Mouse (Mus musculus): ENCODE results near the gene Ssr2. TPM values are rescaled to one million over a fixed set of nuclear protein-coding genes. Genes with fewer than 3 reads are reported as not detected.

The Ssr2 gene
- polyA plus RNA-seq, 1 experiment from 2014 or later: 157 TPM

- Histone ChIP-seq H3K36me3 (no peaks in the 10 kb centered on the region), H3K4me2 (peak overlapping the region; percentile 87), H3K27ac (replicated peaks) (peak overlapping the region; percentile 96), H3K4me1 (peaks cover 54% of the 10 kb centered on the region), H3K9me3 (replicated peaks) (no peaks in the 10 kb centered on the region), H3K4me3 (replicated peaks) (peak overlapping the region; percentile 86), H3K9ac (replicated peaks) (peak overlapping the region; percentile 95), H3K27me3 (replicated peaks) (no peaks in the 10 kb centered on the region)
- 0% methylated on average over 5 of the region's 6 CpGs for WGBS
- ATAC-seq (ENCODE audit: low FRiP score): peak; percentile 51
These were observed 47.3 kb downstream of the Ssr2 start for GRCm38 (mm10) chr3:88622941-88623345.

GRCm38 (mm10) chr3:88623346-88624135, 47.9 kb downstream of the Ssr2 start:
- Histone ChIP-seq H3K9me3 (replicated peaks) (no peaks in the 10 kb centered on the region), H3K4me2 (peak overlapping the region; percentile 87), H3K36me3 (no peaks in the 10 kb centered on the region), H3K4me1 (peaks cover 60% of the 10 kb centered on the region), H3K4me3 (replicated peaks) (peak overlapping the region; percentile 86), H3K27ac (replicated peaks) (peak overlapping the region; percentile 96), H3K27me3 (replicated peaks) (no peaks in the 10 kb centered on the region), H3K9ac (replicated peaks) (peak overlapping the region; percentile 95)
- peak; percentile 21; the same call in 1 of the 2 replicates for ATAC-seq (ENCODE audit: low FRiP score)
- WGBS: 1% methylated on average over 14 of the region's 15 CpGs

- Histone ChIP-seq H3K9me3 (replicated peaks) (no peaks in the 10 kb centered on the region), H3K27ac (replicated peaks) (peak overlapping the region; percentile 96), H3K27me3 (replicated peaks) (no peaks in the 10 kb centered on the region), H3K4me1 (peaks cover 66% of the 10 kb centered on the region), H3K4me3 (replicated peaks) (peak overlapping the region; percentile 86), H3K9ac (replicated peaks) (peak overlapping the region; percentile 95), H3K36me3 (peaks cover 3% of the 10 kb centered on the region), H3K4me2 (peak overlapping the region; percentile 87)
- 3% methylated on average over 4 of the region's 4 CpGs for WGBS
- ATAC-seq (ENCODE audit: low FRiP score): no peak
These were observed 48.6 kb downstream of the Ssr2 start for GRCm38 (mm10) chr3:88624324-88624723.

- Histone ChIP-seq H3K27ac (replicated peaks) (peak overlapping the region; percentile 96), H3K4me2 (peak overlapping the region; percentile 87), H3K36me3 (peaks cover 9% of the 10 kb centered on the region), H3K27me3 (replicated peaks) (no peaks in the 10 kb centered on the region), H3K4me3 (replicated peaks) (peak overlapping the region; percentile 86), H3K4me1 (peaks cover 65% of the 10 kb centered on the region), H3K9ac (replicated peaks) (peak overlapping the region; percentile 95), H3K9me3 (replicated peaks) (no peaks in the 10 kb centered on the region)
- WGBS: 14% methylated on average over 2 of the region's 2 CpGs
- ATAC-seq (ENCODE audit: low FRiP score): no peak
These were observed 49.3 kb downstream of the Ssr2 start for GRCm38 (mm10) chr3:88624951-88625350.

- Histone ChIP-seq H3K4me1 (peaks cover 61% of the 10 kb centered on the region), H3K27me3 (replicated peaks) (no peaks in the 10 kb centered on the region), H3K4me3 (replicated peaks) (peak overlapping the region; percentile 86; the same call in 1 of the 2 replicates), H3K27ac (replicated peaks) (peak overlapping the region; percentile 96), H3K4me2 (peak overlapping the region; percentile 87), H3K9me3 (replicated peaks) (no peaks in the 10 kb centered on the region), H3K36me3 (peaks cover 13% of the 10 kb centered on the region), H3K9ac (replicated peaks) (no peak overlapping the region)
- WGBS: 88% methylated on average over 7 of the region's 7 CpGs
- no peak for ATAC-seq (ENCODE audit: low FRiP score)
These were observed 49.9 kb downstream of the Ssr2 start for GRCm38 (mm10) chr3:88625531-88625930.

GRCm38 (mm10) chr3:88626316-88626715, 50.6 kb downstream of the Ssr2 start:
- H3K36me3 ChIP-seq: peaks cover 21% of the 10 kb centered on the region
- H3K27me3 ChIP-seq (replicated peaks): no peaks in the 10 kb centered on the region
- no peak for ATAC-seq (ENCODE audit: low FRiP score)
- 0 out of 2 replicates have a peak overlapping the region, but pooled peaks have one; percentile 3 for H3K9ac ChIP-seq (replicated peaks)
- peaks cover 60% of the 10 kb centered on the region for H3K4me1 ChIP-seq
- H3K9me3 ChIP-seq (replicated peaks): no peaks in the 10 kb centered on the region
- WGBS: 48% methylated on average over 7 of the region's 7 CpGs
- no peak overlapping the region for H3K4me3 ChIP-seq (replicated peaks)
- peak overlapping the region; percentile 87; the same call in 1 of the 2 replicates for H3K4me2 ChIP-seq
- peak overlapping the region; percentile 96; the same call in 1 of the 2 replicates for H3K27ac ChIP-seq (replicated peaks)

GRCm38 (mm10) chr3:88627114-88627513, 51.4 kb downstream of the Ssr2 start:
- peaks cover 29% of the 10 kb centered on the region for H3K36me3 ChIP-seq

GRCm38 (mm10) chr3:88627535-88627934, 51.9 kb downstream of the Ssr2 start:
- H3K9ac ChIP-seq (replicated peaks): no peak overlapping the region
- no peak for ATAC-seq (ENCODE audit: low FRiP score)
- WGBS: 80% methylated on average over 2 of the region's 2 CpGs
- H3K36me3 ChIP-seq: peaks cover 33% of the 10 kb centered on the region
- peaks cover 60% of the 10 kb centered on the region for H3K4me1 ChIP-seq
- no peaks in the 10 kb centered on the region for H3K27me3 ChIP-seq (replicated peaks)
- H3K4me2 ChIP-seq: no peak overlapping the region
- no peak overlapping the region for H3K4me3 ChIP-seq (replicated peaks)
- H3K27ac ChIP-seq (replicated peaks): no peak overlapping the region
- no peaks in the 10 kb centered on the region for H3K9me3 ChIP-seq (replicated peaks)

More at GRCm38 (mm10) chr3:88627114-88627513, 51.4 kb downstream of the Ssr2 start:
- Histone ChIP-seq H3K27ac (replicated peaks) (no peak overlapping the region), H3K9ac (replicated peaks) (no peak overlapping the region), H3K9me3 (replicated peaks) (no peaks in the 10 kb centered on the region), H3K4me2 (no peak overlapping the region), H3K27me3 (replicated peaks) (no peaks in the 10 kb centered on the region), H3K4me1 (peaks cover 60% of the 10 kb centered on the region), H3K4me3 (replicated peaks) (no peak overlapping the region)
- WGBS: 56% methylated on average over 4 of the region's 4 CpGs
- ATAC-seq (ENCODE audit: low FRiP score): no peak

- no peak overlapping the region for H3K4me2 ChIP-seq
- H3K4me1 ChIP-seq: peaks cover 55% of the 10 kb centered on the region
- H3K36me3 ChIP-seq: peaks cover 46% of the 10 kb centered on the region
- 80% methylated on average over 4 of the region's 4 CpGs for WGBS
- H3K9ac ChIP-seq (replicated peaks): no peak overlapping the region
- ATAC-seq (ENCODE audit: low FRiP score): no peak
- H3K27ac ChIP-seq (replicated peaks): no peak overlapping the region
- no peaks in the 10 kb centered on the region for H3K27me3 ChIP-seq (replicated peaks)
- no peaks in the 10 kb centered on the region for H3K9me3 ChIP-seq (replicated peaks)
- no peak overlapping the region for H3K4me3 ChIP-seq (replicated peaks)
These were observed 53.1 kb downstream of the Ssr2 start for GRCm38 (mm10) chr3:88628766-88629165.

- Histone ChIP-seq H3K9ac (replicated peaks) (no peak overlapping the region), H3K4me1 (peaks cover 50% of the 10 kb centered on the region)
- WGBS: 76% methylated on average over 13 of the region's 13 CpGs
These were observed 53.6 kb downstream of the Ssr2 start for GRCm38 (mm10) chr3:88629244-88629643.

GRCm38 (mm10) chr3:88630018-88630417, 54.3 kb downstream of the Ssr2 start:
- no peak overlapping the region for H3K4me3 ChIP-seq (replicated peaks)
- H3K27ac ChIP-seq (replicated peaks): no peak overlapping the region; the same call in 1 of the 2 replicates
- H3K4me2 ChIP-seq: no peak overlapping the region
- peaks cover 43% of the 10 kb centered on the region for H3K4me1 ChIP-seq
- peaks cover 58% of the 10 kb centered on the region for H3K36me3 ChIP-seq
- ATAC-seq (ENCODE audit: low FRiP score): no peak
- H3K9ac ChIP-seq (replicated peaks): no peak overlapping the region
- H3K9me3 ChIP-seq (replicated peaks): no peaks in the 10 kb centered on the region
- H3K27me3 ChIP-seq (replicated peaks): no peaks in the 10 kb centered on the region
- WGBS: 71% methylated on average over 9 of the region's 9 CpGs

More at GRCm38 (mm10) chr3:88629244-88629643, 53.6 kb downstream of the Ssr2 start:
- no peak overlapping the region for H3K4me2 ChIP-seq
- ATAC-seq (ENCODE audit: low FRiP score): no peak
- no peaks in the 10 kb centered on the region for H3K9me3 ChIP-seq (replicated peaks)
- no peaks in the 10 kb centered on the region for H3K27me3 ChIP-seq (replicated peaks)
- H3K27ac ChIP-seq (replicated peaks): no peak overlapping the region
- H3K4me3 ChIP-seq (replicated peaks): no peak overlapping the region
- H3K36me3 ChIP-seq: peaks cover 50% of the 10 kb centered on the region

- WGBS: 55% methylated on average over 6 of the region's 6 CpGs
- Histone ChIP-seq H3K4me1 (peaks cover 34% of the 10 kb centered on the region), H3K27ac (replicated peaks) (0 out of 2 replicates have a peak overlapping the region, but pooled peaks have one; percentile 18), H3K4me2 (no peak overlapping the region), H3K9me3 (replicated peaks) (no peaks in the 10 kb centered on the region), H3K9ac (replicated peaks) (no peak overlapping the region), H3K4me3 (replicated peaks) (no peak overlapping the region), H3K27me3 (replicated peaks) (no peaks in the 10 kb centered on the region), H3K36me3 (peaks cover 67% of the 10 kb centered on the region)
- ATAC-seq (ENCODE audit: low FRiP score): no peak
These were observed 55.2 kb downstream of the Ssr2 start for GRCm38 (mm10) chr3:88630849-88631341.
